Mouse (Mus musculus): ENCODE results near the gene Emsy.

The Emsy gene

DNA sequence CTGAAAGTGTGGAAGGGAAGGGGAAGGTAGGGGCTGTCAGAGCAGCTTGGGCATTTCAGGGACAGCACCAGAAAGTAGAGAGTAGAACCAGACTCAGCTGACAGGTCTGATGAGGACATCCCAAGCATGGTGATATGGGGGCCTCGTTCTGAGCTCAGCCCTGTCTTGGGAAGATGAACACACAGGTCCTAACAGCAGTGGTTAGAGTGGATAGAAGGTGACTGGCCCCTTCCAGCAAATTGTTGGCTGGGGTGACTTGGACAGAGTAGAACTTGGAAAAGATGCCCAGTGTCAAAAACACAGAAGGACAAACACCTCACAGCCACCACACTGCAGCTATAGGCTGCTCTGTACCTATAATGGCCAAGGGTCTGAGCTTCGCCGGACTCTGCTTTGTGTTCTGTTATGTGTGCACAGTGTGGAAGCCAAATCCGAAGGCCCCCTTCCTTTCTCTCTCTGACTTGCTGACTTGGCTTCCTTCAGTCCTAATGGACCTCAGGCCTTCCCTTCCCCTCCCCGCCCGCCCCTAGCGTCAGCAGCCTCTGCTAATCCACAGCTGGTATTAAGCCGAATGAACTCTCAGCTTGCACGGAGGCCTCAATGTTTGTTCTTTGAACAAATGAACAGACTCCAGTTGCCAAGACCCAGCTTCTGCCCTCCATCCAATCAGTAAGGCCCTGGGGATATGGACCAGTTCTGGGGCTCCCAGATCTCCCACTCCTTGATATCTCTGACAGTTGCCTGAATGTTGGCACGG lies 119.2 kb downstream of the Emsy start:
- DNase-seq = no peak

Measured in kidney, adult 11 months (tissue).